Mouse (Mus musculus) megakaryocyte, embryonic 14.5 days (primary cell): ENCODE measurements around the gene Rbm12b1.

Experiments
- FLI1 ChIP-seq: IDR thresholded peaks from 2 replicates; pipeline ENCODE4 v1.6.1; 2012; ENCODE audit warnings: low read length, inconsistent platforms, mixed read lengths
- GATA1 ChIP-seq: IDR thresholded peaks from 3 replicates; pipeline ENCODE4 v1.6.1; 2012; ENCODE audit warnings: mixed read lengths, low read length, inconsistent platforms, borderline replicate concordance

DNA sequence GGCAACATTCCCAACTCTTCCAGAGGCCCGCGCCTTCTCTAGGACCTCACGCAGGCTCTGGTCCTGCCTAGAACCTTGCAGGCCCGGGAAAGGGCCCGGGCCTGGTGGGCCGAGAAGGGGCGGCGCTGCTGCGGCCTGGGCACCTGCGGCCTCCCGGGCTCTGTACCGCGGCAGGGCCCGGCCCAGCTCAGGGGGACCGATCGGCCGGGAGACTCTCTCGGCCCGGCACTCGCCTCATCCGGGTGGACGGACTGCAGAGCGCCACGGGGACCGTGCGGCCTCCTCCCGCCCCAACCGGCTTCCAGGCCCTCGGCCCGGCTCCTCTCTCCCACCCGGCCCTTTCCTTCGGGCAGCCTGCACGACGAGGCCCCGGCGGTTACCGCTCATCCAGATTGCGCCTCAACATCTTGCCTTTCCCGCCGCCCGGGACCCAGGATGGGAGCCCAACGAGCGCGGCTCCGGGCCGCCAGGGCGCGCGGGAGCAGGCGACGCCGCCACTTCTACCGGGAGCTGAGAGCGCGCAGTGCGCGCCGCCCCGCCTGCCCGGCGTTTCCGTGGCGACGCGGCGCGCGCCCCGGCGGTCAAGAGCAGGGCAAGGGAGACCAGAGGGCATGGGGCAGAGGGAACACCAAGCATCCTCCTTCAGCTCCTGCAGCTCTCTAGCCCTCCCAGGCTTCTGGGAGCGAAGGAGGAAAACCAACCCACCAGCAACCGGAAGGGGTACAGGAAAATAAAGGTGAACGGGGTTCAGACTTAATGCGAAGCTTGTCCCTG is 31.4 kb downstream of the Rbm12b1 start, which contains the start of gene Fam92a:
- TF ChIP-seq GATA1, result no peak
- no peak for TF ChIP-seq FLI1
